Mouse (Mus musculus): ENCODE results near the gene Esm1.
A peak's percentile ranks its signal among the peaks of the same experiment; 100 is the strongest.
"Not testable (repeated sequence)": the region's sequence is repeated elsewhere in the genome, so short reads cannot be mapped to it uniquely, and the experiment has no call there.

Esm1 gene

DNA sequence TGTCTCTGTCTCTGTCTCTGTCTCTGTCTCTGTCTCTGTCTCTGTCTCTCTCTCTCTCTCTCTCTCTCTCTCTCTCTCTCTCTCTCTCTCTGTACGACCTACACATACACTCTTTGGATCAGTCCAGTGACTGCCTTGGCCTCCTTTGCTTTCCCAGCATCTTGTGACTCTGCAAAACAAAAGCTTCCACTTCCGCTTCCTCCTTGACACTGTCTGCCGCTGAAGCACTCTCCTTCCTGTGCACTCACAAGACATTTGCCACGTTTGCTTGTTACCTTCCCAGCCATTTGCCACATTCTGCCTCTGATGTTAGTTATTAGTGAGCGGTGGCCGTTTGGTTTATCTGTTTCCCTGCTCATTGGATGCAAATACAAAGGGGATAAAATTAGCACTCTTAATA lies 32.7 kb downstream of the Esm1 start:
- DNase-seq, result no peak

DNA sequence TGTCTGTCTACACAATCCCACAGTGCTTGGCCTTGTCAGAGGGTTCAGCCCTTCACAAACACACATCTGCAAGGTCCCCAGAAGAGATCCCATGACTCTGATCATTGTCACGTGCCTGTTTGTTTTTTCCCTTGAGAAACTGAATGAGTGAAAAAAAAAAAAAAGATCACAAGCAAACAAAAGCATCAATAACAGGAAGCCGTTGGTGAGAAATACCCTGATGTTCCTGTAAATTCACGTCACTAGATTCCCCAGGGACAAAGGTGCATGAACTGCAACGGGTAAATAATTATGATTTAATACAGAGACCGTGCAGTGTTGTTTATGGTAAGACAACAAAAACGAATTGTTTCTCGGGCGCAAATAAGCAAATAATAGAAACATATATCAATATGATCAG lies 35.6 kb downstream of the Esm1 start:
- DNase-seq, result no peak

DNA sequence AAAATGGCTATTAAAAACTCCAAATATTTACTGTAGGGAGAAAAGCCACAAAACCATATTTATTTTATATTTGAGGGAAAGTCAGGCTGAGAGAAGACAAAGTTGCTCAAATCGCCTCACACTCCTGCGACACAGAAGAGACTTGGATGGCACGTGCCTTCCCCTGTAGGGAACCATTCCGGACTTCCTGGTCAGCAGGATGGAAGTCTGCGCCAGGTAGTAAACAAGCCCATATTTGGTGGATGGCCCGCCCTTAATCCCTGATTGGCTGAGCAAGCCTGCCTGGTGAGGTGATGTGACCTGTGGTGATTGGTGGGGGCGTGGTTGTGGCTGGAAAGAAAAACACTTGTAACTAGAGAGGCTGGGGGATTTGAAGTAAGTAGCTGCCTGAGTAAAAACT lies 43.1 kb downstream of the Esm1 start:
- not testable (repeated sequence) for DNase-seq

DNA sequence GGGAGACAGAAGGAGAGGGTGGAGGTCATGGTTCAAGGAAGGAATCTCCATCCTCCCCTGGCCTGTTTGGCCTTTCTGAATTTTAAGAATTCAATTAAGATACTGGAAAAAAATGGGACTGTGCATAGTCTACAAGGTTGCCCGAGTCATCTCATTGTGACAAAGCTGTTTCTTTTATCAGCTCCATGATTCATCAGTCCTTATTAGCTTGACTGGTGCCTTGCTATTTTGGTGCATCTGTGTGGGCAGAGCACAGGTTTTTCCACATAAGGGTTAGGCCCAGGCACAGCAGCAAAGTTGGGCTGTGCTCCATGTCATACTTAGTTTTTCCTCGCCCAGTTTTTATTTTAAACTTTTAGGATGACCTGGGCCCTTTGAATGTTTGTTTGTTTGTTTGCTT lies 47.3 kb downstream of the Esm1 start:
- no peak for DNase-seq

DNA sequence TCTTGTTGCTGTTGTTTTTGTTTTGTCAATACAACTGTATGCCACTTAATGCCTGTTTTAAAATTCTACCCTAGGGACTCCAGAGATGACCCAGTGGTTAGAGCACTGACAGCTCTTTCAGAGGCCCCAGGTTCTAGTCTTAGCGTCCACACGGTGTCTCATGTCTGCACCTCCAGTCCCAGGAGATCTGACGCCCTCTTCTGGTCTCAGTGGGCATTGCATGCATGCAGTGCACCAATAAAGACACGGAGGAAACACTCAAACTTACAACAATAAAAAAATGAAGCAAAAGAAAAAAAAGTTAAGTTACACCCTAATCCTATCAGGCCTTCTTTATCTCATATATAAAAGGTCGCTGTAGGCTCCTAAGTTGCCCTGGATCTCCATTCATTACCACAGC lies 47.7 kb downstream of the Esm1 start:
- DNase-seq, result no peak

DNA sequence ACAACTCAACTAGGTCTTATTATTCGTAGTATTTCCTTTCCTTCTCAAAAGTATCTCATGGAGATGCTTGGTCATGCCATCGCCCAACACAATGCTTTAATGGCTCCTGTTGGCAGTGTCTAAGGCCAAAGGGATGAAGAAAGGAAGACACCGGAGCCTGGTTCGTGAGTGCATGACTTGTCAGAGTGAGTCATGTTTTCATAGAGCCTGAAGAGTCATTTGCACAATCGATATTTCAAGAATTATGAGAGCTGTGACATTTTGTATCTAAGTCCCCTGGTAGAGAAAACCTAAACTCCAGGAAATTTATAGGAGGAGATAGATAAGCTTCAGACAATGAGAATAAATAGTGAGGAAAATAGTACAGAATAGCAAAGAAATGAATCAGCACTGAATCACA lies 49.8 kb downstream of the Esm1 start:
- no peak for DNase-seq

DNA sequence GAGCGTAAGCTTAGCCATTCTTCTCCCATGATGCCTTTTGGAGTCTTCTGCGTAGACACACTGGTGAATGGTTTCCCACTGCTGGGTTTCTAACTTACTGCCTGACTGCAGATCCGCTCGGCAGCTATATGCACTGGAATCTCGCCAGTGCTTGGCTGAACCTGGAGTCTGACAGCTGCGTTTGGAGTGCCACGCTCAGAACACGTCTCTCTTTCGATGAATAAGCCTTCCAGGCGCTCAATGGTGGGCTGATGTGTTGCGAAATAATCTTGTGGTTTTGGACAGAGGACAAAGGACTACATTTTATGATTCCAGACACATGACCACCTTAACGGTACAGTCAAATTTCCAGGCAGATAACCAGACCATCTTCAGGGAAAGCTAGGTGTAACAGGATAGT lies 53.4 kb downstream of the Esm1 start:
- DNase-seq, result no peak

DNA sequence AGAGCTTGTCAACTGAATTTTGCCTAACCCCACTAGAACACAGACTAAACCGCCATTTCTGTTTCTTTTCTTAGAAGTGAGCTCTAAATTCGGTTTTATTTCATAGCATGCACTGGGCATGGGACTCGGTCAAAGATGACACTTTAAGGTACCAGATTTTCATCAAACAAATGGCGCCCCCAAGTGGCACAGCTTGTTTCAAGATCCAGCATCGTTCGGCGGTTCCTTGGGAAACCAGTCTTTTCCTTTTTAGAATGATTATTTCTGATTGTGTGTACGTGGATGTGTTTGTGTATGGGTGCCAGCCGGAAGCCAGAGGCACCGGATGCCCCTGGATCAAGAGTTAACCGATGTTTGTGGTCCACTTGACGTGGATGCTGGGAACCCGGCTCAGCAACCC lies 55.8 kb downstream of the Esm1 start:
- DNase-seq, result peak in 1 of 2 experiments; percentile 6

DNA sequence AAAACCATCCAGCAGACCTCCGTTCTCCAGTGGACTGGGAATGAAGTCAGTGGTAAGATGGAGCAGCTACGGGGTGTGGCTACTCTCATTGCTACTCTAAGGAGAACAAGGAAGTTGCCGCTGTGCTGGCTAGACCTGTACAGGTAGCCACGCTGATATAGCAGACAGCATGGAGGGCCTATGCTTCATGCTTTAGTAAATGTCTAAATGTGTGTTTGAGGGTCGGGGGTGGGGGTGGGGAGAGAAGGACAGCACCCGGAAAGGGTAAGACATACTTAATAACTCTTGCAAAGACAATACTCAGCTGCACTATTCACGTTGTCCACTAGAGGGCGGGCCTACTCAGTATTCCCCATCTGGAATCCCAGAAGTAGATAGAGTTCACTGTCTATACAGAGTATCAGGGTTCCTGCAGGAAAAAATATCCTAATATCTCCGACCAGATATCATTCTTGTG lies 57.1 kb downstream of the Esm1 start:
- DNase-seq, result peak; percentile 68 to 73

DNA sequence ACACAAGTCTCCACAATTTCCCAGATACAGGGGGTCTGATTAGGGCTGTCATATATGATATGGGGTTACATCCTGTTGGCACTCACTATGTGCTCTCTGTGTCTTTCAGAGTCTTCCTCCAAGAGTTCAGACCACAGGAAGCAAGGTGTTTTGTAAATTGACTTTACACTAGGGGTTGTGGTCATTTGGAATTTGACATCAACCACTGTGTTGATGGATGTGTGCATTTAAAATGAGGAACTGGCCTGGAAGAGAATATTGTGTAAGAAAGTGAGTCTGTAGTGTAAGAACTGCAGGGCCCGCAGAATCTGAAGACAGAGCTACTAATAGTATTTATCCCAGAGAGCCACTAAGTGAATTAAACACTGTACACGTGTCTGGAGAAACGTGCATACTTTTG lies 57.7 kb downstream of the Esm1 start:
- no peak for DNase-seq

Measured in cerebellum, adult 18-20 months (tissue).